Mouse (Mus musculus) urinary bladder, postnatal 0 days (tissue): ENCODE data around the gene Vmn1r125. TPM values are rescaled to one million over a fixed set of nuclear protein-coding genes. Genes with fewer than 3 reads are reported as not detected.

Source experiments
- polyA plus RNA-seq: library from polyadenylated mRNA; unstranded; fragments of >200 nt; fragmentation: Nextera tagmentation; extraction: Ambion mirVana; gene quantifications from 2 replicates; pipeline ENCODE4 v1.2.1, GENCODE M21; 2015

The Vmn1r125 gene
- polyA plus RNA-seq: not detected in 2 replicates

DNA sequence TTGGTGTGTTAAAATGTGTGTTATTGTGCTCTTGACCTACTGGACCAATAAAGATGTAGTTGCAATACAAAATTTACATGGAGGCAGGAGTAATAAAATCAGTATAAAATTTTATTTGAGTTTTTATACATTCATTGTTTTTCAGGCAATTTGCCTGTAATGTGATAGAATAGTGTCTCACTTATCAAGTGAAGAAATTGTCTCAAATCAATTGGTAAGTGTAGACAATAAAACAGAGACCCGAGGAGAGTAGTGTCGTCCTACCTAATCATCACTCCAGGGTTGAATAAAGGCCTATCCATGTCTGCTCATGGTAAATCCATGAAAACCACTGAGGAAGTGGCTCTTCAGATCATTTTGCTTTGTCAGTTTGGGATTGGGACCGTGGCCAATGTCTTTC lies at the start of gene Vmn1r125:
Gene Vmn1r125, plus strand, starts transcription at position 301 of the 400 bp plus-strand sequence.

DNA sequence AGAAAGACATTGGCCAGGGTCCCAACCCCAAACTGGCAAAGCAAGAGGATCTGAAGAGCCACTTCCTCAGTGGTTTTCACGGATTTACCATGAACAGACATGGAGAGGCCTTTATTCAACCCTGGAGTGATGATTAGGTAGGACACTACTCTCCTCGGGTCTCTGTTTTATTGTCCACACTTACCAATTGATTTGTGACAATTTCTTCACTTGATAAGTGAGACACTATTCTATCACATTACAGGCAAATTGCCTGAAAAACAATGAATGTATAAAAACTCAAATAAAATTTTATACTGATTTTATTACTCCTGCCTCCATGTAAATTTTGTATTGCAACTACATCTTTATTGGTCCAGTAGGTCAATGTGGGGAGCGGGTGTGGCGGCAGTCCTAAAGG lies 11.5 kb upstream of the Vmn1r125 start, which contains the start of gene Vmn1r124:
Gene Vmn1r124, minus strand, starts transcription at position 101 of the 400 bp plus-strand sequence.

DNA sequence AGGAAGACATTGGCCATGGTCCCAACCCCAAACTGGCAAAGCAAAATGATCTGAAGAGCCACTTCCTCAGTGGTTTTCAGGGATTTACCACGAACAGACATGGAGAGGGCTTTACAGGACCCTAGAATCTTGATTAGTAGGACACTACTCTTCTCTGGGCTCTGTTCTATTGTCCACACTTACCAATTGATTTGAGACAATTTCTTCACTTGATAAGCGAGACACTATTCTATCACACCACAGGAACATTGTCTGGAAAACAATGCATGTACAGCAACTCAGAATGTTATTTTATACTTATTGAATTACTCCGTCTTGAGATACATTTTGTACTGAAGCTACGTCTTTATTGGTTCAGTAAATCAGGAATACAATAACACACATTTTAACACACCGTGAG lies 29.4 kb downstream of the Vmn1r125 start, which contains the start of gene Vmn1r126:
Gene Vmn1r126, minus strand, starts transcription at position 101 of the 400 bp plus-strand sequence.

DNA sequence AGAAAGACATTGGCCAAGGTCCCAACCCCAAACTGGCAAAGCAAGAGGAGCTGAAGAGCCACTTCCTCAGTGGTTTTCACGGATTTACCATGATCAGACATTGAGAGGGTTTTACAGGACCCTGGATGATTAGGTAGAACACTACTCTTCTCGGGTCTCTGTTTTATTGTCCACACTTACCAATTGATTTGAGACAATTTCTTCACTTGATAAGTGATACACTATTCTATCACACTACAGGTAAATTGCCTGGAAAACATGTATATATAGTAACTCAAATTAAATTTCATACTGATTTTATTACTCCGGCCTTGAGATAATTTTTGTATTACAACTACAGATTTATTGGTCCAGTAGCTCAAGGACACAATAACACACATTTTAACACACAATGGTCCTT lies 47.8 kb downstream of the Vmn1r125 start, which contains the start of gene Vmn1r127:
Gene Vmn1r127, minus strand, starts transcription at position 101 of the 400 bp plus-strand sequence.

Other genes starting within 250 kb of the Vmn1r125 start
- gene Vmn1r120, start 218.4 kb upstream of the Vmn1r125 start, polyA plus RNA-seq: not detected in 2 replicates
- not detected in 2 replicates for gene Vmn1r121, start 173.7 kb upstream of the Vmn1r125 start, polyA plus RNA-seq
- gene Vmn1r122, start 138.1 kb upstream of the Vmn1r125 start, polyA plus RNA-seq: not detected in 2 replicates
- not detected in 2 replicates for gene Vmn1r123, start 110.0 kb upstream of the Vmn1r125 start, polyA plus RNA-seq
- not detected in 2 replicates for gene Gm5157, start 81.8 kb upstream of the Vmn1r125 start, polyA plus RNA-seq
- gene Vmn1r124, start 11.6 kb upstream of the Vmn1r125 start, polyA plus RNA-seq: not detected in 2 replicates
- not detected in 2 replicates for gene Vmn1r126, start 29.3 kb downstream of the Vmn1r125 start, polyA plus RNA-seq
- gene Vmn1r127, start 47.7 kb downstream of the Vmn1r125 start, polyA plus RNA-seq: not detected in 2 replicates
- not detected in 2 replicates for gene Vmn1r128, start 77.2 kb downstream of the Vmn1r125 start, polyA plus RNA-seq
- not detected in 2 replicates for gene Vmn1r129, start 89.1 kb downstream of the Vmn1r125 start, polyA plus RNA-seq
- not detected in 2 replicates for gene Gm6882, start 160.6 kb downstream of the Vmn1r125 start, polyA plus RNA-seq
- gene Vmn1r130, start 239.6 kb downstream of the Vmn1r125 start, polyA plus RNA-seq: not detected in 2 replicates